Mouse (Mus musculus) CD4-positive naive resting alpha-beta T cell, adult 57 days (primary cell): ENCODE measurements around the gene Svs6. TPM values are rescaled to one million over a fixed set of nuclear protein-coding genes. Genes with fewer than 3 reads are reported as not detected.

Experiments used
- total RNA-seq: library from RNA; stranded (reverse); gene quantifications from one replicate; pipeline ENCODE4 v1.2.4, GENCODE M21; 2023

The Svs6 gene
- not detected for total RNA-seq

DNA sequence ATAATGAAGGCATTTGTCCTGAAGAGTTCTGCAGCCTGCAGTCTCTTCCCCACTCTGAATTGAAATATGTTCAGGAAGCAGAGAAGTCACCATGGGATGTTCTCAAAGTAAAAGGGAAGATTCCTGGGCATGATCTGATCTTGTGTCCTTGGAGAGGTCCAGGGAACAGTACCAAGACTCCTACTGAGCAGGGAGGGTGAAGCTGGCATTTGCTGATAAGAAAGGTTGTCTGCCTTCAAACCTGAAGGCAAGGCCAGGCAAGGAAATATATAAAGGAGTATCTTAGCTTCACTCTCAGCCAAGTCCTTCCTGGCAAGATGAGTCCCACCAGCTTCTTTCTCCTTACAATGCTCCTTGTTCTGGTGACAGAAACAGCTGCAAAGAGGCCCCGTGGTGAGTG lies at the start of gene Svs6:
Svs6 (plus strand) TSS at position 301 of the 400 bp plus-strand sequence.

DNA sequence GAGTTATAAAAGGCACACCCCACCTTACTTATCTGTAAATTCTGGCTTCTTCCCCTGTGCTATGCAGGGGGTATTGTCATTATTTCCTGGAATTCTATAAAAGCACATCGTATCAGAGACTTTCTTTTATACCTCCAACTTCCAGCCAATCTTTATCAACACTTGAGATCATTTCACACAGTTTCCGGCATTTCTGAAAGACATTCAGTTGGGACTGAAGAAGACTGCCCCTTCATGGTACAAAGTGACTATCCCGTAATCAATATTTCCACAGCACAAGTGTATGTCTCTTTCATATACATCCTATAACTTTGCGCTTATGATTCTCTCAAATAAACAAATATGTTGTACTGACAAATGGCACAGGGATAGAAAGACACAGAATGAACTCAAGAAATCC lies 38.2 kb upstream of the Svs6 start, which contains the start of gene Svs4:
Svs4 (minus strand) TSS at position 101 of the 400 bp plus-strand sequence.

GRCm38 (mm10) chr2:164288968-164289367 lies 27.6 kb upstream of the Svs6 start, which contains the start of gene Svs3a:
Gene Svs3a, plus strand, starts transcription at chr2:164289268.

GRCm38 (mm10) chr2:164332440-164332839 lies 15.9 kb downstream of the Svs6 start, which contains the start of gene Svs5:
Gene Svs5, plus strand, starts transcription at chr2:164332740.

Other genes with a start within 250 kb of the Svs6 start
- 319 TPM for gene Stk4, start 246.4 kb upstream of the Svs6 start, total RNA-seq
- 79.3 TPM for gene Tomm34, start 245.6 kb upstream of the Svs6 start, total RNA-seq
- not detected for gene Kcns1, start 145.6 kb upstream of the Svs6 start, total RNA-seq
- gene Wfdc5, start 134.0 kb upstream of the Svs6 start, total RNA-seq, result not detected
- gene Wfdc12, start 126.1 kb upstream of the Svs6 start, total RNA-seq, result not detected
- not detected for gene Wfdc15a, start 116.6 kb upstream of the Svs6 start, total RNA-seq
- not detected for gene Wfdc15b, start 95.1 kb upstream of the Svs6 start, total RNA-seq
- gene Svs2, start 78.3 kb upstream of the Svs6 start, total RNA-seq, result not detected
- gene Svs3b, start 60.1 kb upstream of the Svs6 start, total RNA-seq, result not detected
- gene Svs4, start 38.3 kb upstream of the Svs6 start, total RNA-seq, result not detected
- gene Svs3a, start 27.5 kb upstream of the Svs6 start, total RNA-seq, result not detected
- not detected for gene Svs5, start 16.0 kb downstream of the Svs6 start, total RNA-seq
- gene Slpi, start 72.3 kb downstream of the Svs6 start, total RNA-seq, result 15.5 TPM
- not detected for gene Rbpjl, start 86.4 kb downstream of the Svs6 start, total RNA-seq
- 0.65 TPM for gene Matn4, start 88.4 kb downstream of the Svs6 start, total RNA-seq
- gene Sdc4, start 127.1 kb downstream of the Svs6 start, total RNA-seq, result 7.3 TPM
- gene Sys1, start 140.2 kb downstream of the Svs6 start, total RNA-seq, result 49.4 TPM
- 4.0 TPM for gene Gm20458, start 144.2 kb downstream of the Svs6 start, total RNA-seq
- gene Trp53tg5, start 157.0 kb downstream of the Svs6 start, total RNA-seq, result not detected
- 3.6 TPM for gene Dbndd2, start 169.4 kb downstream of the Svs6 start, total RNA-seq
- gene Pigt, start 180.8 kb downstream of the Svs6 start, total RNA-seq, result 61.4 TPM
- 1.9 TPM for gene Wfdc2, start 245.7 kb downstream of the Svs6 start, total RNA-seq